ENCODE assay signal across 28 mouse cellular contexts in genomic region chrX:70261360-70261759, GRCm38 (mm10).
DNase-seq lines count a peak whose midpoint lies in the region; ATAC-seq and TF ChIP-seq lines count a peak whose summit lies in the region.
"Had no signal": no experiment of that assay in that cellular context is flagged by ENCODE, and none has a peak within 500 bp of the region (broad histone marks: within the 10 kb centered on the region; RNA-seq: fewer than 3 reads in every experiment).

No protein-coding gene starts in this region.

- no peaks in the 10 kb centered on the region for H3K9me3 ChIP-seq in heart, embryonic 16.5 days (replicated peaks; ENCODE audit: control insufficient read depth, low read length)
- no peaks in the 10 kb centered on the region for H3K9me3 ChIP-seq in heart, embryonic 11.5 days (replicated peaks; ENCODE audit: control insufficient read depth, low read length)
- no peaks in the 10 kb centered on the region for H3K9me3 ChIP-seq in kidney, embryonic 16.5 days (ENCODE audit: low read length)
- H3K9me3 ChIP-seq: embryonic facial prominence, embryonic 12.5 days; embryonic facial prominence, embryonic 15.5 days; G1E; heart, embryonic 13.5 days had no signal

- TF ChIP-seq CTCF in kidney, adult 2 months (conservative IDR thresholded peaks at IDR 0.05; ENCODE audit: insufficient read depth, insufficient read length, low read depth, low read length): no peak

- TF ChIP-seq POLR2A in kidney, adult 2 months (IDR thresholded peaks at IDR 0.05; ENCODE audit: low read depth, low read length): no peak

- 54% methylated on average over 1 of the region's 1 CpGs for WGBS in heart, embryonic 16.5 days
- 69% methylated on average over 1 of the region's 1 CpGs for WGBS in heart, embryonic 11.5 days (ENCODE audit: insufficient replicate concordance)
- 23% methylated on average over 1 of the region's 1 CpGs for WGBS in kidney, adult 2 months
- 54% methylated on average over 1 of the region's 1 CpGs for WGBS in kidney, embryonic 16.5 days

- H3K27me3 ChIP-seq in heart, embryonic 16.5 days (ENCODE audit: control insufficient read depth, insufficient read depth, low read length): no peaks in the 10 kb centered on the region
- no peaks in the 10 kb centered on the region for H3K27me3 ChIP-seq in heart, embryonic 11.5 days (ENCODE audit: control insufficient read depth, insufficient read depth, low read length)
- no peaks in the 10 kb centered on the region for H3K27me3 ChIP-seq in kidney, adult 2 months (replicated peaks; ENCODE audit: control insufficient read depth, insufficient read depth, low read length)
- H3K27me3 ChIP-seq in kidney, embryonic 16.5 days (ENCODE audit: insufficient read depth, low read length): no peaks in the 10 kb centered on the region
- H3K27me3 ChIP-seq: CH12.LX; embryonic facial prominence, embryonic 12.5 days; embryonic facial prominence, embryonic 15.5 days; heart, embryonic 13.5 days had no signal

- peak; percentile 7 to 13 for DNase-seq in heart, adult 18-20 months
- DNase-seq in heart, postnatal 36 days: no peak
- peak; percentile 0 for DNase-seq in kidney, adult 2 months
- peak; percentile 7 for DNase-seq in heart, postnatal 4 days
- DNase-seq: adrenal gland, adult 2 months; adrenal gland, postnatal 14 days; B cell, adult 2 months; cerebellum, adult 11 months; cerebellum, adult 2 months; cerebellum, adult 9-11 months; cerebellum, postnatal 25 days; forebrain, postnatal 0 days; gastrocnemius, adult 2 months; gastrocnemius, postnatal 14 days had no signal

- H3K36me3 ChIP-seq in heart, embryonic 16.5 days (ENCODE audit: control insufficient read depth, insufficient read depth): no peaks in the 10 kb centered on the region
- no peaks in the 10 kb centered on the region for H3K36me3 ChIP-seq in heart, embryonic 11.5 days (ENCODE audit: control insufficient read depth, insufficient read depth, low read length)
- no peaks in the 10 kb centered on the region for H3K36me3 ChIP-seq in kidney, adult 2 months (ENCODE audit: control insufficient read depth, insufficient read depth, low read length)
- H3K36me3 ChIP-seq in kidney, embryonic 16.5 days (ENCODE audit: insufficient read depth, low read length): no peaks in the 10 kb centered on the region
- H3K36me3 ChIP-seq: embryonic facial prominence, embryonic 12.5 days; embryonic facial prominence, embryonic 15.5 days; G1E; heart, embryonic 13.5 days had no signal

- no peak overlapping the region for H3K9ac ChIP-seq in heart, embryonic 16.5 days (ENCODE audit: low read length)
- no peak overlapping the region for H3K9ac ChIP-seq in heart, embryonic 11.5 days (ENCODE audit: low read depth, low read length)
- no peak overlapping the region for H3K9ac ChIP-seq in kidney, embryonic 16.5 days (replicated peaks; ENCODE audit: low read length)
- H3K9ac ChIP-seq: embryonic facial prominence, embryonic 12.5 days; embryonic facial prominence, embryonic 15.5 days; forebrain, postnatal 0 days; heart, embryonic 13.5 days; hindbrain, embryonic 14.5 days had no signal

- no peaks in the 10 kb centered on the region for H3K4me1 ChIP-seq in heart, embryonic 16.5 days (ENCODE audit: control insufficient read depth, insufficient read depth, low read length)
- no peaks in the 10 kb centered on the region for H3K4me1 ChIP-seq in heart, embryonic 11.5 days (ENCODE audit: control insufficient read depth, insufficient read depth, low read length)
- no peaks in the 10 kb centered on the region for H3K4me1 ChIP-seq in kidney, adult 2 months (ENCODE audit: control insufficient read depth, insufficient read depth, low read length)
- no peaks in the 10 kb centered on the region for H3K4me1 ChIP-seq in kidney, embryonic 16.5 days (ENCODE audit: insufficient read depth, low read length)
- H3K4me1 ChIP-seq: embryonic facial prominence, embryonic 12.5 days; embryonic facial prominence, embryonic 15.5 days; heart, embryonic 13.5 days had no signal

- 0 out of 2 replicates have a peak, but pooled peaks have one; percentile 32 for ATAC-seq in heart, embryonic 16.5 days (replicated peaks; ENCODE audit: extremely low read depth, insufficient read depth, low FRiP score)
- ATAC-seq in heart, embryonic 11.5 days (replicated peaks; ENCODE audit: insufficient number of reproducible peaks, low FRiP score, low TSS enrichment): no peak
- no peak for ATAC-seq in kidney, embryonic 16.5 days (ENCODE audit: low FRiP score, low TSS enrichment)
- ATAC-seq: forebrain, embryonic 14.5 days; forebrain, postnatal 0 days; hindbrain, postnatal 0 days; inflammation-experienced regulatory T-cells, adult 6 months; intestine, embryonic 16.5 days; Patski had no signal

- no peak overlapping the region for H3K4me3 ChIP-seq in heart, embryonic 16.5 days (ENCODE audit: low read length)
- no peak overlapping the region for H3K4me3 ChIP-seq in heart, embryonic 11.5 days (ENCODE audit: low read depth, low read length)
- no peak overlapping the region for H3K4me3 ChIP-seq in kidney, adult 2 months (ENCODE audit: insufficient read depth, low read depth, low read length)
- H3K4me3 ChIP-seq in kidney, embryonic 16.5 days (ENCODE audit: low read length): no peak overlapping the region
- H3K4me3 ChIP-seq: embryonic facial prominence, embryonic 12.5 days; embryonic facial prominence, embryonic 15.5 days; gastrocnemius, adult 2 months; heart, embryonic 13.5 days had no signal

- H3K4me2 ChIP-seq in heart, embryonic 16.5 days (ENCODE audit: low read depth, low read length): no peak overlapping the region
- no peak overlapping the region for H3K4me2 ChIP-seq in heart, embryonic 11.5 days
- no peak overlapping the region for H3K4me2 ChIP-seq in kidney, embryonic 16.5 days (replicated peaks; ENCODE audit: low read depth, low read length)
- H3K4me2 ChIP-seq: embryonic facial prominence, embryonic 12.5 days; embryonic facial prominence, embryonic 15.5 days; heart, embryonic 13.5 days; hindbrain, embryonic 14.5 days had no signal

- H3K27ac ChIP-seq in heart, embryonic 16.5 days (ENCODE audit: low read length): no peak overlapping the region
- H3K27ac ChIP-seq in heart, embryonic 11.5 days (ENCODE audit: low read depth, low read length): no peak overlapping the region
- no peak overlapping the region for H3K27ac ChIP-seq in kidney, adult 2 months (ENCODE audit: insufficient read depth, low read depth, low read length)
- no peak overlapping the region for H3K27ac ChIP-seq in kidney, embryonic 16.5 days (ENCODE audit: low read length)
- H3K27ac ChIP-seq: embryonic facial prominence, embryonic 12.5 days; embryonic facial prominence, embryonic 15.5 days; gastrocnemius, adult 2 months; heart, embryonic 13.5 days; hindbrain, embryonic 14.5 days; hindbrain, postnatal 0 days had no signal

- intact Hi-C loops in heart, postnatal 36 days (cut with DNase I): no loop called here

Comparison
In these comparisons a context has a peak if more than half of its experiments do, and no peak if none do; other contexts are left out.
1. DNase-seq: peak in heart, adult 18-20 months (2 of 2), kidney, adult 2 months (single experiment) and heart, postnatal 4 days (single experiment); none in heart, postnatal 36 days (0 of 2).